Mouse (Mus musculus) cerebellum, adult 9-11 months (tissue): ENCODE measurements around the gene Scn8a.
A peak's percentile ranks its signal among the peaks of the same experiment; 100 is the strongest.
"Not testable (repeated sequence)": the region's sequence is repeated elsewhere in the genome, so short reads cannot be mapped to it uniquely, and the experiment has no call there.

ENCODE experiments used
- DNase-seq: peaks from one replicate; pipeline ENCODE4 v3.0.0; 2022

Scn8a gene

DNA sequence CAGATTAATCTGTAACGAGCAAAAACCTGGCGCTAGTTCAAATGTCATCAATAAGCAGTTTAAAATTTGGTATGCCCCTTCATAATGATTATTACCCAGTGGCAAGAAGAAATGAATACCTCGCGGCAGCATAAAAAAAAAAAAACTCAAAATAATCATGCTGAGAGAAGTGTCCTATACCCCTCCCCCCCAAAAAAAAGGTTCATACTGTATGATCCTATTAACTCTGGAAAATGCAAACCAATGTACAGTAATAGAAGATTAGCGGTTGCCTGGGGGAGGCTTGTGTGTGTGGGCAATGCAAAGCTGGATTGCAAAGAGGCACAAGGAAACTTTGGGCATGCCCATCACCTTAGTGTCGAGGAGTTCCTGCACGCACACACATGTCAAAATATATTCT is at the start of gene Scn8a:
Gene Scn8a (plus strand): TSS at position 301 of the 400 bp plus-strand sequence.
- DNase-seq = no peak

DNA sequence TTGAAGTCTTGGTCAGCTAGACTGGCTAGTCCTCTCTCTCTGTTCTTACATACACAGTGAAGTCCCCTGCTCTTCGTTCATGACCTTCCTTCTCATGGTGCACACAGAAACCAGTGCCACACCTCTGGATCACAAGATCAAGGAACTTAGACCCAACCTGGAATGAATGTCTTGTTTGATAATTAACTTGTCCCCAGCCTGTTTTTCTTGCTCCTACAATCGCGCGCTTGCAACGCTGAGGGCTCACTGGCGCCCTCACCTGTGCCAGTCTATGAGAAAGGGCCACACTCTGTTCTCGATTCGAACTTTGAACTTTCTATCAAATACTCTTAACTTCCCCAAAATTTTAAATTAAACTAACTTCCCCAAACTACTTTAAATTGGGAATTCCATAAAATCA is 47.8 kb upstream of the Scn8a start:
- DNase-seq = no peak

DNA sequence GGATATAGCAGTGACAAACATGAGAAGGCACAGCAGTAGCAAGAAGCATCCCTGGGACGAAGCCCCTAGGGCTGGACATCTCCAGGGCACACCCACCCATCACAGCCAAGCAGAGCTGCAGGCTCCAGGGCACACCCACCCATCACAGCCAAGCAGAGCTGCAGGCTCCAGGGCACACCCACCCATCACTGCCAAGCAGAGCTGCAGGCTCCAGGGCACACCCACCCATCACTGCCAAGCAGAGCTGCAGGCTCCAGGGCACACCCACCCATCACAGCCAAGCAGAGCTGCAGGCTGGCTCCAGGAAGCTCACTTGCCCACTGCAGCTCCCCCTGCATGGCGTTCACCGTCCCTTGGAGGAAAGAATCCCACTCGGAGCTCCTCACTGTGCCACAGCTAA is 47.3 kb upstream of the Scn8a start:
- not testable (repeated sequence) for DNase-seq

- no peak for DNase-seq
These were observed 44.3 kb upstream of the Scn8a start for GRCm38 (mm10) chr15:100825249-100825856.

GRCm38 (mm10) chr15:100826076-100826475 is 43.6 kb upstream of the Scn8a start:
- no peak for DNase-seq

GRCm38 (mm10) chr15:100829775-100830174 is 39.9 kb upstream of the Scn8a start:
- DNase-seq = no peak

- no peak for DNase-seq
These were observed 39.0 kb upstream of the Scn8a start for GRCm38 (mm10) chr15:100830682-100831081.

DNA sequence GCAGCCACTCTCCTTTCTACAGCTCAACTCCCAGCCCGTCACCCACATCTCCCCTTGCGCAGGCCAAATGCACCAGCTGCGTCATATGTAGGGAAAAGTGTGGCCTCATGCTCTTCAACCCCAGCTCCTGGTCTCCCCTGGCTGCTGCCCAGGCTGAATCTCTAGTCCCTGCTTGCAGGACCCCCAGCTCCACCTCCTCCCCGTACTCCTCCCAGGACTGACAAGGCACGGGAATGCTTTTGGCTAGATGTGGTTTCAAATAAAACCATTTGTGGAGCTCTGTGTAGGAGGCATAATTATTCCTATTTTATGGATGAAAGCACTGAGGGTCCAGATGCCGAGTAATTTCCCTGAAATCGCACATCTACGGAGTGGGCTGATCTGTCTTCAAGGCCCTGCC is 37.5 kb upstream of the Scn8a start:
- DNase-seq = no peak

DNA sequence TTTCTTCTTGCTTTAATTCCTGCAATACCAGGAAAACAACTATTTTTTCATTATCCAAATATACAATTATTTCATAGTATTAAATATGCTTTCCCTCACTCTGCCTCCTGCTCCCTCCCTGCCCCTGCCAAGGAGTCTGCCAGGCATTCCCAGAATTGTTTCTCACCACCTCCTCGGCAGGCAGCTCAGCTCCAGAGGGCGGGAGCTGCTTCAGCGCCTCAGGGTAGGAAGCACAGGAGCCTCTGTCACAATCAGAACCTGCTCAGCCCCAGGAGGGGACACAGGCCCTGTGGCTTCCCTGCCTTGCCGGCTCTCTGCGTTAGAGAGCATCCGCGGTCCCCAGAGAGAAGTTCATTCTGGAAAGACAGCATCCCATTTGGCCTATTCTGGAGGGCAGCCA is 36.9 kb upstream of the Scn8a start:
- DNase-seq = no peak

DNA sequence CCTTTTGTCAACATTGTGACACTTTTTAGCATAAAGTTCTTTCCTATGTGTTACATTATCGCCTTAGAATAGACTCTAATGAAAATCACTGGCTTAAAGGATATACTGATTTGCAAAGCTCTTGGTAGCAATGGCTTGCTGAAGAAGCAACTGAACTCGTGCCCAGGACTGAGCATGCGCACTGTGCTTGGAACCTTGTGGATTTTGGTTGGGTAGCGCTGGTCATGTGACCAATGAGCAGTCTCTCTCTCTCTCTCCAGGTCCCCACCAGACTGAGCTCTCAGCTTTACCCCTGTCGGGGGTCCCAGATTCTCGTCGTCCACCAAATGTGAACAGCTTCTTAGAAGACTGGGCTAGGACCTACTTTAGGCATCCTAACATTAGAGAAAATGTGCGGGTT is 32.9 kb upstream of the Scn8a start:
- no peak for DNase-seq

GRCm38 (mm10) chr15:100838607-100839207 is 31.0 kb upstream of the Scn8a start:
- DNase-seq = peak; percentile 82

DNA sequence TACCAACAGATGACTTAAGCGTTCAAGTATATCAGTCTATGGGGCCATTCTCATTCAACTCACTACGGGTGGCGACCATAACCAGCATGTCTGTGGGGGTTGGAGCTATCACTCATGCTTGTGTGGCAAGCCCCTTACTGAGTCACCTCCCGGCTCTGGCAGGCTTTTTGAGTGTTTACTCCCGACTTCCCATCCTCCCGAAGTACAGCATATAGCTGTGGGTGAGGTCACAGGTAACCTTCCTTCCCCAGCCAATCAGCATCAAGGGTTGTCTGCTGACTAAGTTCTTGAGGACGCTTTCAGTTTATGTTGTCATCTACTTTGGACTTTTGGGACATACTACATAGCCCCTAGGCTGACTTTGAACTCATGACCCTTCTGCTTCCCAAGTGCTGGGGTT is 25.3 kb upstream of the Scn8a start:
- no peak for DNase-seq

- DNase-seq = peak; percentile 39
These were observed 24.4 kb upstream of the Scn8a start for GRCm38 (mm10) chr15:100845049-100845879.

DNA sequence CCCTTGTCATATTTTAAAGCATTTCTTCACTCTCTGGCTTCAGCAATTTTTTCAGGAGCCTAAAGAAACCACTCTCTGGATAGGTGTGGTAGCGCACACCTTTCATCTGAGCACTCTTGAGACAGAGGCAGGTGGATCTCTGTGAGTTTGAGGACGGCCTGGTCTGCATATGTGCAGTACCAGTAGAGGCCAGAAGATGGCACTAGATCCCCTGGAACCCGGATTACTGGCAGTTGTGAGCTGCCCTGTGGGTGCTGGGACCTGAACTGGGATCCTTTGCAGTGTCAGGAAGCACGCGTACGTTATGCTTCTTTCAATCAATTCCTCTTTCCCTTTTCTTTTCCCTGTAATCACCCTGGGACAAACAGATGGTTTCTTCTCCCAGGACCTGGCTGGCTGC is 22.5 kb upstream of the Scn8a start:
- DNase-seq = no peak

- no peak for DNase-seq
These were observed 12.1 kb upstream of the Scn8a start for GRCm38 (mm10) chr15:100857586-100857985.

DNA sequence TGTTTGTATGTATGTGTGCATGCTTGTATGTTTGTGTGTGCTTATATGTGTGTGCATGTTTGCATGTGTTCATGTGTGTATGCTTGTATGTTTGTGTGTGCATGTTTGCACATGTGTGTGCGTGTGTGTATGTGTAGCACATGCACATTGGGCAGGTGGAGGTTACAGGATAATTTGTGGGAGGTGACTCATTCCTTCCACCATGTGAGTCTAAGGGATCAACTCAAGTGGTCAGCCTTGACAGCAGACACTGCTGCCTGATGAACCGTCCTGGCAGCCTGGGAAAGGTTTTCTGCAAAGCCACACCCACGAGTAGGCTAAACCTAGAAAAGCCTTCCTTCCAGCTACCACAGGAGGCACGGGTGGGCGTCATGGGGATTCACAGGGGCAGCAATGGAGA is 8.8 kb upstream of the Scn8a start:
- DNase-seq = no peak

GRCm38 (mm10) chr15:100865556-100865955 is 4.1 kb upstream of the Scn8a start:
- DNase-seq = no peak

DNA sequence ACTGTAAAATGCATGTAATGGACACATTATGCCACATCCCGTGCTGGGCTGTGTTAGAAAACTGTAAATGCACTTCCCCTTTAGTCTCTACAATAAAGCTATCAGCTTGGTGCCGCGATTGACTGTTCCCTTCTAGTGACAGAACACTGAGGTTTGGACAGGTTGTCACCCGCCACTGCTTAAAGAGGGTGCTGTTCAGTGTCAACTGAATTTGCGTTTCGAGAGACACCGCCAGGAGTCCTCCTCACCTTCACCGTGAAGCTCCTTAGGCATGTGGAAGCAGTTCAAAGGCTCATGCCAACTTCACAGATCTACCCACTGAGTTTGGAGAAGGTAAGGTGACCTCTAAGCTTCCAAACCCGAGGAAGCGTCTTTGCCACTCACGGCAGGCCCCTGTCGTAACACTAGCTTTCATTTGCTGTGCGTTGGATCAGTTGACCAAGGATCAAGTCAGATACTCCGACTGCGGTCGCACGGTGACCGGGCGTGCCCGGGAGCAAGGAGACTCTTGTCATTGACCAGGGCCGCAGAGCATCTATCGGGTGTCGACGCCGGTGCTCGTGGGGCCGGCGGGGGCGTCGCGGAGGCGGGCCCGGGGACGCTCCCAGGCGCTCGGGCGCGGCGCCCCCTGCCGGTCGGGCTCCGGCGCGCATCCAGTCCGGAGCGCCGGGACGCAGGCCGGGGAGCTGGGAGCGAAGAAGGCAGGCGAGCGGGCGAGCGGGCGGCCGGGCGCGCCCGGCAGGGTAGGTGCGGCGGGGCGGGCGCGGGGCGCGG is 530 bp downstream of the Scn8a start:
- peak; percentile 89 for DNase-seq

DNA sequence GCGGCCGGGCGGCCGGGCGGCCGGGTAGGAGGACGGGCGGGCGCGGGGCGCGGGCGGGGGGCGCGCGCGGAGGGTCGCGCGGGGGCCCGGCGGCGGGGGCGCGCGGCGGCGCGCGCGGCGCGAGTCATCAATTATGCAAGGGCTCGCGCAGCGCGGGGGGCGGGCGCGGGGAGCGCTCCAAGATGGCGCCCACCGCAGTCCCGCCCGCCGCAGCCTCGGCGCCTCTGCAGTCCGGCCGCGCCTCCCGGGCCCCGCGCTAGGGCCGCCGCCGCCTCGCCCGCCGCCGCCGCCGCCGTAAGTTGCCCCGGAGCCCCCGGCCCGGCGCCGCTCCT is 1.1 kb downstream of the Scn8a start:
- peak; percentile 75 for DNase-seq

- DNase-seq = peak; percentile 70
These were observed 1.7 kb downstream of the Scn8a start for GRCm38 (mm10) chr15:100871107-100872011.

DNA sequence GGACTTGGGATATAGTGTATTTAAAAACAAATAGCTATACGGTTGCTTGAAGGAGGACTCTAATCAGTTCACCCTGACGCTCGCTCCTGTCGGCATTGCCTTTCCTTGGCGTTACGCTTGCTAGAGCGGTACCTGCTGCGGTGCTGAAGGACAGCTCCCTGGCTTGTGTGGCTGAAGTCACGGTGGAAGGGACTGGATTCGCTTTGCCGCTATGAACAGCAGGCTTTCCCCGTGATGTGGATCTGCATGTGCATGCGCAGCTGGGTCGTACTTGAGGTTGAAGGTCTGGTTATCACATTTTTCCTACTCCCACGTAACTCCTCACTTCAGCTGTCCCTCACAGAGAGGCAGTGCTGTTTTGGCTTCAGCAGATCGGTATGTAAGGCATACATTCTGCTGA is 3.5 kb downstream of the Scn8a start:
- no peak for DNase-seq

DNA sequence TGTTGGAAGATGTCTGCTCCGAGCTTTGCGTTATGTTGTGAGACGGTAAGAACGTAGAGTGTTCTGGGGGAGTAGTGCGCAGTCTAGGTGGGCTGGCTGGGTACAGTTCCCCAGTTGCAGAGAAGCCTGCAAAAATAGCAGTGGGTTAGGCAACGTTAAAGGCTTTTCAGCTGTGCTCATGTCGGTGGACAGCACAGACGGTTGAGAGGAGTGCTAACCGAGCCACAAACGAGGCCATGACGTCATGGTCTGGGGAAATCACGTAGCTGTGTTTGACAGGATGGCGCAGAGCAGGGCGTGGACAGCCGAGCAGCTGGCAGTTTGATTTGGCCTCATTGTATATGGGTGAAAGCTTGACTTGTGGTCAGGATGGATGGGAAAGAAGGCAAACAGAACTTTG is 9.4 kb downstream of the Scn8a start:
- no peak for DNase-seq
